Mouse (Mus musculus) kidney, adult 2 months (tissue): ENCODE measurements around the gene Noxred1. TPM values are rescaled to one million over a fixed set of nuclear protein-coding genes. Genes with fewer than 3 reads are reported as not detected.
"Not testable (repeated sequence)": the region's sequence is repeated elsewhere in the genome, so short reads cannot be mapped to it uniquely, and the experiment has no call there.

Experiments
- DNase-seq: peaks from one replicate; pipeline ENCODE4 v3.0.0; 2021
- H3K27ac ChIP-seq: fragments of 200-500 bp; 2 replicates; pipeline ENCODE4 v1.5.1; 2012; ENCODE audit warnings: low read depth, low read length, control low read depth, inconsistent platforms; ENCODE audit not compliant: insufficient read depth
- H3K27me3 ChIP-seq: fragments of 200-500 bp; replicated peaks from 2 replicates; pipeline ENCODE4 v1.6.1; 2012; ENCODE audit warnings: mild to moderate bottlenecking, moderate library complexity, low read length, inconsistent platforms; ENCODE audit not compliant: control insufficient read depth, insufficient read depth
- H3K36me3 ChIP-seq: fragments of 200-500 bp; 2 replicates; pipeline ENCODE4 v1.6.1; 2012; ENCODE audit warnings: mild to moderate bottlenecking, moderate library complexity, low read length, inconsistent platforms; ENCODE audit not compliant: control insufficient read depth, insufficient read depth
- H3K4me1 ChIP-seq: fragments of 200-500 bp; 2 replicates; pipeline ENCODE4 v1.6.1; 2011; ENCODE audit warnings: low read length; ENCODE audit not compliant: control insufficient read depth, insufficient read depth
- H3K4me3 ChIP-seq: fragments of 200-500 bp; 2 replicates; pipeline ENCODE4 v1.5.1; 2011; ENCODE audit warnings: mild to moderate bottlenecking, low read depth, low read length, control low read depth; ENCODE audit not compliant: insufficient read depth
- CTCF ChIP-seq: fragments of 200-500 bp; conservative IDR thresholded peaks from 2 replicates; pipeline ENCODE4 v1.5.1; 2011; ENCODE audit warnings: low read depth, mild to moderate bottlenecking, control low read depth, low read length, moderate library complexity, mixed read lengths; ENCODE audit not compliant: insufficient read depth, insufficient read length
- POLR2A ChIP-seq: fragments of 200-500 bp; IDR thresholded peaks from one replicate; pipeline ENCODE4 v1.6.1; 2011; ENCODE audit warnings: low read depth, low read length, control low read depth
- WGBS: fragments of 180-500 bp; shearing (Covaris S2); methylation state at CpG from one replicate; pipeline ENCODE4 v1.1.7; 2018; 5-methylcytosine and 5-hydroxymethylcytosine counted together
- polyA plus RNA-seq: library from polyadenylated mRNA; depleted of rRNA; stranded (reverse); fragments of >200 nt; gene quantifications from 2 replicates; pipeline ENCODE4 v1.2.3, GENCODE M21; 2012

Noxred1 gene
- polyA plus RNA-seq, 1 experiment, result 0.95 TPM

GRCm38 (mm10) chr12:87279350-87279749 lies 40.8 kb upstream of the Noxred1 start:
- peak; percentile 14 for DNase-seq
- Histone ChIP-seq H3K27me3 (no peaks in the 10 kb centered on the region), H3K36me3 (no peaks in the 10 kb centered on the region; the same call in 1 of the 2 replicates), H3K4me1 (no peaks in the 10 kb centered on the region), H3K27ac (no peak overlapping the region), H3K4me3 (no peak overlapping the region)
- TF ChIP-seq POLR2A, result no peak
- TF ChIP-seq CTCF, result no peak
- 43% methylated on average over 3 of the region's 3 CpGs for WGBS

- DNase-seq, result no peak
- H3K27ac ChIP-seq, result no peak overlapping the region
- H3K27me3 ChIP-seq, result no peaks in the 10 kb centered on the region
- H3K4me3 ChIP-seq, result no peak overlapping the region
- H3K36me3 ChIP-seq, result no peaks in the 10 kb centered on the region; the same call in 1 of the 2 replicates
- WGBS, result 24% methylated on average over 6 of the region's 6 CpGs
- TF ChIP-seq POLR2A (no peak), CTCF (no peak)
- no peaks in the 10 kb centered on the region for H3K4me1 ChIP-seq
Measured at GRCm38 (mm10) chr12:87278118-87278730, 39.7 kb upstream of the Noxred1 start.

- not testable (repeated sequence) for H3K27ac ChIP-seq, H3K4me1 ChIP-seq, H3K36me3 ChIP-seq, H3K4me3 ChIP-seq, DNase-seq, H3K27me3 ChIP-seq
- WGBS, result 91% methylated on average over 4 of the region's 4 CpGs
Measured at GRCm38 (mm10) chr12:87277251-87277650, 38.7 kb upstream of the Noxred1 start.

GRCm38 (mm10) chr12:87274853-87275831 lies 36.6 kb upstream of the Noxred1 start:
- Histone ChIP-seq H3K4me1 (no peaks in the 10 kb centered on the region), H3K4me3 (no peak overlapping the region), H3K27ac (no peak overlapping the region), H3K27me3 (no peaks in the 10 kb centered on the region), H3K36me3 (peaks cover 11% of the 10 kb centered on the region)
- WGBS, result 86% methylated on average over 9 of the region's 9 CpGs
- no peak for TF ChIP-seq POLR2A
- no peak for TF ChIP-seq CTCF
- no peak for DNase-seq

GRCm38 (mm10) chr12:87267682-87268081 lies 29.1 kb upstream of the Noxred1 start:
- H3K36me3 ChIP-seq, result peaks cover 8% of the 10 kb centered on the region
- no peak for TF ChIP-seq POLR2A
- TF ChIP-seq CTCF, result peak; percentile 16; the same call in 1 of the 2 replicates
- H3K4me1 ChIP-seq, result 0 out of 2 replicates have a peak, but pooled peaks cover 4% of the 10 kb centered on the region
- H3K4me3 ChIP-seq, result no peak overlapping the region; the same call in 1 of the 2 replicates
- peak; percentile 32 for DNase-seq
- no peaks in the 10 kb centered on the region for H3K27me3 ChIP-seq
- H3K27ac ChIP-seq, result no peak overlapping the region
- WGBS, result 23% methylated on average over 4 of the region's 4 CpGs

- WGBS, result under 1% methylated on average over 31 of the region's 31 CpGs
- Histone ChIP-seq H3K27ac (peak overlapping the region; percentile 98), H3K4me1 (0 out of 2 replicates have a peak, but pooled peaks cover 4% of the 10 kb centered on the region), H3K27me3 (no peaks in the 10 kb centered on the region), H3K4me3 (peak overlapping the region; percentile 91), H3K36me3 (peaks cover 5% of the 10 kb centered on the region)
- TF ChIP-seq POLR2A, result no peak
- TF ChIP-seq CTCF, result no peak
- no peak for DNase-seq
Measured at GRCm38 (mm10) chr12:87266827-87267603, 28.5 kb upstream of the Noxred1 start.
